Comparison of ENCODE assay signal across 13 mouse cellular contexts in the genomic region with DNA sequence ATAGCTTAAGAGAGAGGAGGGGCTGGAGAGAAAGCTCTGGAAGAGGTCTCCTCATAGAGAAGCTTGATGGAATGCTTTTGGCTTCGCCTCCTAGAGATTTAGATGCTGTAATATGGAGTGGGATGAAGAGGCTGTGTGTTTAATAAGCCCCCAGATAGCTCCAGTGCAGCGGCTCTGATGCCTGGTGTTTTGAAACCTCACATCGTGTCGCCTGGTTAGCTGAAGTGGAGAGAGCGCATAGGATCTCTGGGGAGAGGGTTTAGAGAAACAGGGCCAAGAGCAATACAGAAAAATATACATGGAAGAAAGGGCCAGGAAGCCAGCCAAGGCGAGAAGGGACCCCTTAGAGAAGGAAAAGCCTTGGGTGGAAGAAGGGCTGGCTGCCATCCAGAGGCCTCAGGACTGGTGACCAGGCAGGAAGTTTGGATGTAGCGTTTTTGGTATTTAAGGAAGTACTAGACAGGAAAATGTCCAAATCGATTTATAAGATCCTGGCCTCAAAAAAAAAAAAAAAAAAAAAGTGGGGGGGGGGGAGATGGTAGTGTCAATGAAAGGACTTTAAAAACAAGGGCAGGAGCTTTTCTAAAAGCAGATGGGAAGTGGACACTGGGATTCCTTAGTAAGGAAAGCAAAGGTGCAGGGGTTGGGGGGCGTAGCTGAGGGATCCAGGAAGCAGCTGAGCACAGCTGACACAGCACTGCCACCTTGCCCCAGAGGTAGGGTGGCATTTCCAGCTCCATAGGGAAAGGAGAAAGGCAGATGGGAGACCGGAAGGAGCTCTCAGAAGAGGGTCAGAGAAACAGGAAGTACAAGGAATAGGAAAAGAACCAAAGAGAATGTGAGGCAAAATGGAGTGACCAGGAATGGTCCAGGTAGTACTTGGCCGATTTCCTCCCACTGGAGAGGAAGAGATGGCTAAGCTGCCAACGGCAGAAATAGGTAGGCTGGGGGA. TPM values are rescaled to one million over a fixed set of nuclear protein-coding genes. Genes with fewer than 3 reads are reported as not detected.
DNase-seq lines count a peak whose midpoint lies in the region; ATAC-seq lines count a peak whose summit lies in the region.
"Had no signal": no experiment of that assay in that cellular context is flagged by ENCODE, and none has a peak within 500 bp of the region (broad histone marks: within the 10 kb centered on the region; RNA-seq: fewer than 3 reads in every experiment).

No protein-coding gene starts in this region.

- peaks cover 25% of the 10 kb centered on the region; the same call in 1 of the 2 replicates for H3K36me3 ChIP-seq in neural tube, embryonic 13.5 days
- H3K36me3 ChIP-seq in neural tube, embryonic 15.5 days, result peaks cover 33% of the 10 kb centered on the region

- peak; percentile 49 to 56 for DNase-seq in cerebellum, postnatal 10 days
- no peak for DNase-seq in cerebellum, adult 18-20 months
- DNase-seq in kidney, adult 9 months, result peak; percentile 43
- DNase-seq in thymus, adult 18-20 months, result no peak
- no peak for DNase-seq in layer of hippocampus, adult 11-12 months (ENCODE audit: low spot score)
- DNase-seq: B cell, adult 2 months; cerebellum, adult 9-11 months; right cerebral cortex, adult 18-20 months had no signal

- no peak overlapping the region for H3K4me2 ChIP-seq in neural tube, embryonic 13.5 days
- no peak overlapping the region for H3K4me2 ChIP-seq in neural tube, embryonic 15.5 days

- peak overlapping the region; percentile 49; the same call in 1 of the 2 replicates for H3K27ac ChIP-seq in neural tube, embryonic 13.5 days (replicated peaks)
- H3K27ac ChIP-seq in neural tube, embryonic 15.5 days (replicated peaks), result no peak overlapping the region; the same call in 1 of the 2 replicates

- no peak overlapping the region for H3K9ac ChIP-seq in neural tube, embryonic 13.5 days
- H3K9ac ChIP-seq in neural tube, embryonic 15.5 days (replicated peaks), result no peak overlapping the region

- 72% methylated on average over 12 of the region's 12 CpGs for WGBS in neural tube, embryonic 13.5 days
- WGBS in neural tube, embryonic 15.5 days, result 65% methylated on average over 12 of the region's 12 CpGs

- no peaks in the 10 kb centered on the region for H3K27me3 ChIP-seq in neural tube, embryonic 13.5 days
- H3K27me3 ChIP-seq in neural tube, embryonic 15.5 days (replicated peaks), result no peaks in the 10 kb centered on the region

- peaks cover 6% of the 10 kb centered on the region for H3K4me1 ChIP-seq in neural tube, embryonic 13.5 days (replicated peaks)
- H3K4me1 ChIP-seq in neural tube, embryonic 15.5 days, result peaks cover 10% of the 10 kb centered on the region

- no peak for ATAC-seq in neural tube, embryonic 13.5 days (ENCODE audit: low read depth)
- no peak for ATAC-seq in neural tube, embryonic 15.5 days (ENCODE audit: low FRiP score)
- 0 out of 2 replicates have a peak, but pooled peaks have one; percentile 26 for ATAC-seq in megakaryocyte progenitor cell, adult 5-6 weeks (replicated peaks; ENCODE audit: poor library complexity)
- ATAC-seq: forebrain, embryonic 14.5 days had no signal

- no peak overlapping the region for H3K4me3 ChIP-seq in neural tube, embryonic 13.5 days
- H3K4me3 ChIP-seq in neural tube, embryonic 15.5 days (replicated peaks), result no peak overlapping the region
- H3K4me3 ChIP-seq: myocyte had no signal

- no peaks in the 10 kb centered on the region for H3K9me3 ChIP-seq in neural tube, embryonic 13.5 days
- no peaks in the 10 kb centered on the region for H3K9me3 ChIP-seq in neural tube, embryonic 15.5 days (replicated peaks)

RNA-seq across cellular contexts. Expression of gene Plekhg4, which starts 11.0 kb away (rescaled TPM):
- 0.60 and 0.62 TPM in 2 replicates for polyA plus RNA-seq in neural tube, embryonic 13.5 days (2015; fragmentation: Nextera tagmentation; extraction: Ambion mirVana)
- polyA plus RNA-seq in neural tube, embryonic 15.5 days (2015; fragmentation: Nextera tagmentation; extraction: Ambion mirVana), result 1.7 and 2.4 TPM in 2 replicates
- not detected in 2 replicates for total RNA-seq in megakaryocyte progenitor cell, adult 5-6 weeks (2015)
- not detected in 2 replicates for total RNA-seq in megakaryocyte progenitor cell, adult 5-6 weeks (2017)

RNA-seq across cellular contexts. Expression of gene Slc9a5, which starts 13.4 kb away (rescaled TPM):
- 5.4 and 7.1 TPM in 2 replicates for polyA plus RNA-seq in neural tube, embryonic 13.5 days (2015; fragmentation: Nextera tagmentation; extraction: Ambion mirVana)
- polyA plus RNA-seq in neural tube, embryonic 15.5 days (2015; fragmentation: Nextera tagmentation; extraction: Ambion mirVana), result 9.4 and 10.9 TPM in 2 replicates
- total RNA-seq in megakaryocyte progenitor cell, adult 5-6 weeks (2015), result 0.54 and 0.79 TPM in 2 replicates
- total RNA-seq in megakaryocyte progenitor cell, adult 5-6 weeks (2017), result under 0.01 and 0.61 TPM in 2 replicates

RNA-seq across cellular contexts. Expression of gene Fhod1, which starts 14.3 kb away (rescaled TPM):
- polyA plus RNA-seq in neural tube, embryonic 13.5 days (2015; fragmentation: Nextera tagmentation; extraction: Ambion mirVana), result 0.28 and 0.63 TPM in 2 replicates
- polyA plus RNA-seq in neural tube, embryonic 15.5 days (2015; fragmentation: Nextera tagmentation; extraction: Ambion mirVana), result 0.79 and 0.89 TPM in 2 replicates
- total RNA-seq in megakaryocyte progenitor cell, adult 5-6 weeks (2015), result 5.0 and 6.2 TPM in 2 replicates
- 2.3 and 2.9 TPM in 2 replicates for total RNA-seq in megakaryocyte progenitor cell, adult 5-6 weeks (2017)

RNA-seq across cellular contexts. Expression of gene Tmem208, which starts 35.9 kb away (rescaled TPM):
- polyA plus RNA-seq in neural tube, embryonic 13.5 days (2015; fragmentation: Nextera tagmentation; extraction: Ambion mirVana), result 148 and 151 TPM in 2 replicates
- polyA plus RNA-seq in neural tube, embryonic 15.5 days (2015; fragmentation: Nextera tagmentation; extraction: Ambion mirVana), result 141 and 159 TPM in 2 replicates
- total RNA-seq in megakaryocyte progenitor cell, adult 5-6 weeks (2015), result 70.7 and 84.0 TPM in 2 replicates
- 41.0 and 50.3 TPM in 2 replicates for total RNA-seq in megakaryocyte progenitor cell, adult 5-6 weeks (2017)

RNA-seq across cellular contexts. Expression of gene Lrrc29, which starts 35.9 kb away (rescaled TPM):
- polyA plus RNA-seq in neural tube, embryonic 13.5 days (2015; fragmentation: Nextera tagmentation; extraction: Ambion mirVana), result 1.2 and 1.3 TPM in 2 replicates
- 0.55 and 1.2 TPM in 2 replicates for polyA plus RNA-seq in neural tube, embryonic 15.5 days (2015; fragmentation: Nextera tagmentation; extraction: Ambion mirVana)
- total RNA-seq in megakaryocyte progenitor cell, adult 5-6 weeks (2015), result 1.2 and 2.0 TPM in 2 replicates
- 1.3 and 2.9 TPM in 2 replicates for total RNA-seq in megakaryocyte progenitor cell, adult 5-6 weeks (2017)

Comparison
In these comparisons a context has a peak if more than half of its experiments do, and no peak if none do; other contexts are left out.
1. DNase-seq: peak in cerebellum, postnatal 10 days (2 of 2) and kidney, adult 9 months (single experiment); none in cerebellum, adult 18-20 months (0 of 2), thymus, adult 18-20 months (0 of 2) and layer of hippocampus, adult 11-12 months (single experiment).